Mouse (Mus musculus) forebrain, embryonic 16.5 days (tissue): ENCODE results near the gene Sufu. TPM values are rescaled to one million over a fixed set of nuclear protein-coding genes. Genes with fewer than 3 reads are reported as not detected.

Experiments
- ATAC-seq: fragments of 200-750 bp; cut with Nextera tagmentation; 2 replicates; pipeline ENCODE4 v1.8.0; 2017; ENCODE audit warnings: mild to moderate bottlenecking, moderate library complexity
- H3K27ac ChIP-seq: fragments of 300-500 bp; sonication (generic); 2 replicates; pipeline ENCODE4 v1.5.1; 2014; ENCODE audit warnings: low read length, control low read depth
- H3K27me3 ChIP-seq: fragments of 300-500 bp; sonication (generic); replicated peaks from 2 replicates; pipeline ENCODE4 v1.6.1; 2014; ENCODE audit warnings: low read length; ENCODE audit not compliant: control insufficient read depth, insufficient read depth
- H3K36me3 ChIP-seq: fragments of 300-500 bp; sonication (generic); 2 replicates; pipeline ENCODE4 v1.6.1; 2014; ENCODE audit not compliant: control insufficient read depth, insufficient read depth
- H3K4me1 ChIP-seq: fragments of 300-500 bp; sonication (generic); replicated peaks from 2 replicates; pipeline ENCODE4 v1.6.1; 2014; ENCODE audit warnings: low read length; ENCODE audit not compliant: control insufficient read depth, insufficient read depth
- H3K4me2 ChIP-seq: fragments of 300-500 bp; sonication (generic); 2 replicates; pipeline ENCODE4 v1.6.1; 2014; ENCODE audit warnings: mild to moderate bottlenecking, low read length, control low read depth
- H3K4me3 ChIP-seq: fragments of 300-500 bp; sonication (generic); replicated peaks from 2 replicates; pipeline ENCODE4 v1.5.1; 2014; ENCODE audit warnings: mild to moderate bottlenecking, low read length, control low read depth
- H3K9ac ChIP-seq: fragments of 300-500 bp; sonication (generic); replicated peaks from 2 replicates; pipeline ENCODE4 v1.6.1; 2014; ENCODE audit warnings: low read depth, low read length, control low read depth
- H3K9me3 ChIP-seq: fragments of 300-500 bp; sonication (generic); 2 replicates; pipeline ENCODE4 v1.6.1; 2016; ENCODE audit warnings: low read length; ENCODE audit not compliant: control insufficient read depth
- WGBS: fragments of 180-500 bp; shearing (Covaris S2); extraction: QIAGEN DNeasy Blood & Tissue Kit; methylation state at CpG from one replicate; pipeline ENCODE4 v1.1.7; 2014; 5-methylcytosine and 5-hydroxymethylcytosine counted together
- polyA plus RNA-seq: library from polyadenylated mRNA; unstranded; fragments of >200 nt; fragmentation: Nextera tagmentation; extraction: Ambion mirVana; gene quantifications from 2 replicates; pipeline ENCODE4 v1.2.1, GENCODE M21; 2015

Sufu gene
- polyA plus RNA-seq, 1 experiment from 2014 or later = 26.4 TPM

DNA sequence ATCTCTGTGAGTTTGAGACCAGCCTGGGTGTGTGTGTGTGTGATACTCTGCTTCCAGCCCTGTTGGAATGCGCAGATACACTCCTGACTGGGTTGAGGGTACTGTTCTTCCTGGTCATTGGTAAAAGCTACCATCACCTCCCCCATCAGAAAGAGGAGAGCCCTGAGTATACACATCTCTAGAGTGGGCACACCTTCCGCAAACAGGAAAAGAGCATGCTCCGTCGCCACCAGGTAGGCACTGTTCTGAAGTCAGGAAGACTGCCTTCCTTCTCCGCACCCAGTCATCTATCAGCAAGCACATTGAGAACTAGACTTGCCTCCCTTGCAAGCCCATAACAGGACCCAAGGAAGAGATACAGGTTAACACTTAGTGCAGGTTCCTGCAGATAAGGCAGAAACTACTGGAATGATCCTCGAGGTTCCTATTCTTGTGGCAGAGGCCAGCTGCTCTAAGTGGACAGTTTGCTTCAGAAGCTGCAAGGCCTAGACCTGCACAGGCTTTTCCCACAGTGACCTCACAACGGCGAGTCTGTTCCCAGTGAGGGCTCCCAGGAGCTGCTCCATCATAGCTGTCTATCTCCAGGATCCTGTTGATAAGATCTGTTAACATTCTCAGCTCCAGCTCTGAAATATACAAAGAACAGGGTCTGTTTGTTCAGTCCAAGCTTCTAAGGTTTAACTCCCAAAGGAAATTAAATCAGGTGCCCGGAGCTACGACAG is 84.1 kb downstream of the Sufu start:
- H3K9me3 ChIP-seq = no peaks in the 10 kb centered on the region
- no peak overlapping the region for H3K4me2 ChIP-seq
- H3K9ac ChIP-seq = no peak overlapping the region
- WGBS = 75% methylated on average over 10 of the region's 10 CpGs
- no peak overlapping the region for H3K4me3 ChIP-seq
- H3K27ac ChIP-seq = no peak overlapping the region
- 0 out of 2 replicates have a peak, but pooled peaks cover under 1% of the 10 kb centered on the region for H3K36me3 ChIP-seq
- peaks cover 19% of the 10 kb centered on the region for H3K4me1 ChIP-seq
- no peaks in the 10 kb centered on the region for H3K27me3 ChIP-seq
- no peak for ATAC-seq

- Histone ChIP-seq H3K27ac (no peak overlapping the region), H3K36me3 (0 out of 2 replicates have a peak, but pooled peaks cover 3% of the 10 kb centered on the region), H3K9ac (no peak overlapping the region), H3K27me3 (no peaks in the 10 kb centered on the region), H3K4me1 (peaks cover 19% of the 10 kb centered on the region), H3K4me3 (no peak overlapping the region), H3K9me3 (no peaks in the 10 kb centered on the region), H3K4me2 (no peak overlapping the region)
- WGBS = 14% methylated on average over 3 of the region's 3 CpGs
- ATAC-seq = no peak
Observed at GRCm38 (mm10) chr19:46481352-46481751, 84.7 kb downstream of the Sufu start.

- H3K4me1 ChIP-seq = peaks cover 19% of the 10 kb centered on the region
- H3K9ac ChIP-seq = no peak overlapping the region
- no peak overlapping the region for H3K4me3 ChIP-seq
- ATAC-seq = no peak
- H3K27ac ChIP-seq = no peak overlapping the region
- no peaks in the 10 kb centered on the region for H3K27me3 ChIP-seq
- no peak overlapping the region for H3K4me2 ChIP-seq
- H3K36me3 ChIP-seq = 0 out of 2 replicates have a peak, but pooled peaks cover 5% of the 10 kb centered on the region
- WGBS = 22% methylated on average over 4 of the region's 4 CpGs
- no peaks in the 10 kb centered on the region for H3K9me3 ChIP-seq
Observed at GRCm38 (mm10) chr19:46481756-46482155, 85.1 kb downstream of the Sufu start.

- 34% methylated on average over 17 of the region's 17 CpGs for WGBS
- Histone ChIP-seq H3K27me3 (no peaks in the 10 kb centered on the region), H3K27ac (no peak overlapping the region), H3K4me3 (no peak overlapping the region), H3K36me3 (0 out of 2 replicates have a peak, but pooled peaks cover 5% of the 10 kb centered on the region), H3K4me2 (no peak overlapping the region), H3K9ac (no peak overlapping the region), H3K4me1 (peaks cover 19% of the 10 kb centered on the region), H3K9me3 (no peaks in the 10 kb centered on the region)
- ATAC-seq = no peak
Observed at GRCm38 (mm10) chr19:46482896-46483516, 86.3 kb downstream of the Sufu start.

GRCm38 (mm10) chr19:46483701-46484328 is 87.1 kb downstream of the Sufu start:
- 0 out of 2 replicates have a peak, but pooled peaks cover 5% of the 10 kb centered on the region for H3K36me3 ChIP-seq
- 48% methylated on average over 15 of the region's 15 CpGs for WGBS
- H3K4me2 ChIP-seq = no peak overlapping the region
- ATAC-seq = peak; percentile 55; the same call in 1 of the 2 replicates
- no peak overlapping the region for H3K9ac ChIP-seq
- H3K27ac ChIP-seq = peak overlapping the region; percentile 77
- peaks cover 19% of the 10 kb centered on the region for H3K4me1 ChIP-seq
- no peaks in the 10 kb centered on the region for H3K9me3 ChIP-seq
- no peaks in the 10 kb centered on the region for H3K27me3 ChIP-seq
- no peak overlapping the region for H3K4me3 ChIP-seq

DNA sequence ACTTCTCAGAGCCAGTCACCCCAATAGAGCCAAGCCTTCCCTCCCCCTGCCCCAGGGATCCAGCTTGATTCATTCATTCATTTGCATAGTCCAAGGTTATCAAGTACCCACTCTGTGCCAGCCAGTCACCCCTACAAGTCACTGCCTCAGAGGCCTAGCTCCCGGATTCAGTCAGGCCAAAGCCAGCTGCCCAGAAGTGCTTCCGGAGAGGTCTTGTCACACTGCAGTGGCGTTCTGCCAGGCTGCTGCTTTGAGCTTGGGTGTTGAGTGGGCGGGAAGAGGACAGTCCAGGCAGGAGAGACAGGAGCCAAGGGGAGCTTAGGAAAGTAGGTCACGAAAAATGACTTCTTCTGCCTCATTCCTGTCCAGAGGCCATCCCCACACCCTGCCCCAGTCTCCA is 87.8 kb downstream of the Sufu start:
- no peak for ATAC-seq
- no peak overlapping the region for H3K4me3 ChIP-seq
- no peak overlapping the region for H3K9ac ChIP-seq
- no peak overlapping the region for H3K4me2 ChIP-seq
- H3K27ac ChIP-seq = peak overlapping the region; percentile 77; the same call in 1 of the 2 replicates
- H3K36me3 ChIP-seq = 0 out of 2 replicates have a peak, but pooled peaks cover 5% of the 10 kb centered on the region
- WGBS = 56% methylated on average over 4 of the region's 5 CpGs
- H3K4me1 ChIP-seq = peaks cover 19% of the 10 kb centered on the region
- H3K9me3 ChIP-seq = no peaks in the 10 kb centered on the region
- no peaks in the 10 kb centered on the region for H3K27me3 ChIP-seq

GRCm38 (mm10) chr19:46485847-46486246 is 89.2 kb downstream of the Sufu start:
- WGBS = 79% methylated on average over 9 of the region's 9 CpGs
- Histone ChIP-seq H3K4me3 (no peak overlapping the region), H3K36me3 (0 out of 2 replicates have a peak, but pooled peaks cover 5% of the 10 kb centered on the region), H3K4me2 (no peak overlapping the region), H3K27ac (no peak overlapping the region), H3K27me3 (no peaks in the 10 kb centered on the region), H3K4me1 (peaks cover 22% of the 10 kb centered on the region), H3K9me3 (no peaks in the 10 kb centered on the region), H3K9ac (no peak overlapping the region)
- no peak for ATAC-seq

DNA sequence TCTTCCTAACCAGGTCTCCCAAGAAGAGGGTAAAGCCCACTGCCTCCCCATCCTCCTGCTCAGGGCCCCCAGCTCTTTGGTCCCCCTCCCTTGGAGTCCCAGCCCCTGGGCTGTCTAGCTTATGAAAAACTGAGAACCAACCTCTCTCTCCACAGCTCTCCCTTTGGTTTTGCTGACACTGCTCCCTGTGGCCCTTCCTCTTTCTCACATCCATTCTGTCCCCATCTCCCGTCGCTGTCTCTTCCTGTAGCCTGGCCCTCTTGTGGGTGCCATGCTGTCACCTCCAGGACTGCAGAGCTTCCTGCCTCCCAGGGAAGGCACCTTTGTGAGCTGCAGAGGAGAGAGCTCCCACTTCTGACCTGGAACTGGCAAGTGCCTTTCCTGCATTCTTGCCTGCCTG is 90.0 kb downstream of the Sufu start:
- Histone ChIP-seq H3K36me3 (0 out of 2 replicates have a peak, but pooled peaks cover 5% of the 10 kb centered on the region), H3K4me3 (no peak overlapping the region), H3K9me3 (no peaks in the 10 kb centered on the region), H3K4me2 (no peak overlapping the region), H3K27ac (no peak overlapping the region), H3K27me3 (no peaks in the 10 kb centered on the region), H3K9ac (no peak overlapping the region), H3K4me1 (peaks cover 20% of the 10 kb centered on the region)
- 73% methylated on average over 2 of the region's 2 CpGs for WGBS
- no peak for ATAC-seq

DNA sequence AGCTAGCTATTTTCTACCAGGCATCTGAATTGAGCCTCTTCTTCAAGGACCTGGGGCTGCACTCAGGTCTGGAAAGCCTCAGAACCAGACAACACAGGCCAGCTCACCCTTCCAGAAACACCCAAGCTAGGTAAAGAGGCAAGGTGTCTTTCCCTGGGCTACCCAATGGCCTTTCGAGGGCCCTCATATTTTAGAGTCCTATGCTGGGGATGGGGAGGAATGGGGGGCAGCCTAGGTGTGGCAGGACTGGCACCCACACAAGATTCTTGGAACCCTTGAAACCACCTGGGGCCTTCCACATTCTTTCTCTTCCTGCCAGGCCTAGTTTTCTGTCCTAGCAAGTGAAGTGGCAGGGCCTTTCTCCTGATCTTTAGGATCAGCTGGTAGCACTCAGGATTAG is 92.8 kb downstream of the Sufu start:
- 91% methylated on average over 1 of the region's 1 CpGs for WGBS
- Histone ChIP-seq H3K4me1 (peaks cover 6% of the 10 kb centered on the region), H3K27ac (no peak overlapping the region), H3K4me3 (no peak overlapping the region), H3K27me3 (no peaks in the 10 kb centered on the region), H3K9ac (no peak overlapping the region), H3K9me3 (no peaks in the 10 kb centered on the region), H3K36me3 (0 out of 2 replicates have a peak, but pooled peaks cover 5% of the 10 kb centered on the region), H3K4me2 (no peak overlapping the region)
- no peak for ATAC-seq
